Mouse (Mus musculus) gonadal fat pad, adult 2 months (tissue): Measurements from ENCODE around the gene Mgat3. TPM values are rescaled to one million over a fixed set of nuclear protein-coding genes. Genes with fewer than 3 reads are reported as not detected.

Experiments used
- DNase-seq: peaks from one replicate; pipeline ENCODE4 v3.0.0-alpha.2; 2012; ENCODE audit warnings: low read depth
- polyA plus RNA-seq: library from polyadenylated mRNA; depleted of rRNA; stranded (reverse); fragments of >200 nt; gene quantifications from 2 replicates; pipeline ENCODE4 v1.2.3, GENCODE M21; 2012; rRNA removed

Gene Mgat3
- 10.2 and 10.5 TPM in 2 replicates for polyA plus RNA-seq

- no peak for DNase-seq
These were observed at the start of gene Mgat3 for GRCm38 (mm10) chr15:80173001-80173771. Gene Mgat3 (plus strand): TSS chr15:80173721.

DNA sequence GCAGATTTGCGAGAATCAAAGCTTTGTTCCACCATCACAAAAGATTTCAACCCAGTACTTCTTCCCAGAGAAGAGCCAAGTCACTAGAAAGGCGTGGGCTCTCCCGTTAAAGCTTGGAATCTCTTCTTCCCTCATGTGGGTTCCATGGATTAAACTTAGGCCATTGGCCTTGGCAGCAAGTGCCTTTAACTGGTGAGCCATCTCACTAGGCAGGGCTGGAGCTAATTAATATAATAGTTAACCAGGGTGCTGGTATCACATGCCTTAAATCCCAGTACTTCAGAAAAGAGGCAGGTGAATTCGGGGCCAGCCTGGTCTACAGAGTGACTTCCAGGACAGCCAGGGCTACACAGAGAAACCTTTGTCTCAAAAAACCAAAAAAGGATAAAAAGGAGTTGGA lies 48.9 kb upstream of the Mgat3 start:
- no peak for DNase-seq

DNA sequence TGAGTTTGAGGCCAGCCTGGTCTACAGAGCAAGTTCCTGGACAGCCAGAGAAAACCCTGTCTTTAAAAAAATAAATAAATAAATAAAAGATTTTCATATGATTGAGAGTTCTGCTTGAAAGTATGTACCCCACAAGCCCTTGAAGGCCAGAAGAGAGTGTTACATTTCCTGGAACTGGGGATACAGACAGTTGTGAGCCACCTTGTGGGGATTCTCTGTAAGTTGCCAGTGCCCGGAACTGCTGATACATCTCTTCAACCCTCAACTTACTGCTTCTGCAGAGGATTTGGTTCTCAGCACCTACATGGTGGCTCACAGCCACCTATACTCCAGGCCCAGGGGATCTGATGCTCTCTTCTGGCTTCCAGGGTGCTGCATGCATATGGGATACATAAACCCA lies 46.3 kb upstream of the Mgat3 start:
- DNase-seq = no peak

GRCm38 (mm10) chr15:80129982-80130381 lies 43.5 kb upstream of the Mgat3 start:
- no peak for DNase-seq

- DNase-seq = no peak
These were observed 42.8 kb upstream of the Mgat3 start for GRCm38 (mm10) chr15:80130689-80131088.

DNA sequence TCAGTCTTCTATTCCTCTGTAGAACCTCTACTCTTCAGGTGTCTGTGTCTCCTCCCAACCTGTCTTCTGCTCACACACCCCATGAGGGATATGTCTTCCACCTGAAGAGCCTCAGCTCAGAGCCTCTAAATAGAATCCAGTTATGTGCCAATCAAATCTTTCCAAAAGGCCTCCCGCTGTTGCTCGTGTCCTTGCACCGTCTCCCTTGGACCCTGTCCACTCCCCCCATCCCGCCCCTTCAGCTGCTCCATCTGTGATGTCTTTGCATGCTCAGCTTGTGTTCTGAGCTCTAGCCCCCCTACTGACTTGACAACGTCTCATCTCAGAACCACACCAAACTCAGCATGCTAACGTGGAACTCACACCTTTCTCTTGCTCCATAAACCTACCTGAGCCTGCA lies 42.1 kb upstream of the Mgat3 start:
- no peak for DNase-seq

DNA sequence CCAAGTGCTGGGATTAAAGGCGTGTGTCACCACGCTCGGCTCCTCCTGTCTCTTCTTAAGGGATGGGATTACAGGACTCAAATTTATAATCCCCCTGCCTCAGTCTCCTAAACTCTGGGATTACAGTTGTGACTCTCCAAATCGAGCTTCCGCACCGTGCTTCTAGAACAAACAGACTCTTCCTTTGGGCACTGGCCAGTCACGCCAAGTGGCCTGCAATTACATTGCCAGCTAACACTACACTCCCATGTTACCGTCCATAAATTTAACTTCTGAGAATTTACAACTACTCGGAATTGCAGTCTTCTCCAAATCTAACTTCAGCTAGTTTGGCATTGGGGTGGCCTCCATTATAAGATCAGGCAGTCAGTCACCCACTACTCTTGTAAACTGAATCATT lies 41.1 kb upstream of the Mgat3 start:
- DNase-seq = no peak

DNA sequence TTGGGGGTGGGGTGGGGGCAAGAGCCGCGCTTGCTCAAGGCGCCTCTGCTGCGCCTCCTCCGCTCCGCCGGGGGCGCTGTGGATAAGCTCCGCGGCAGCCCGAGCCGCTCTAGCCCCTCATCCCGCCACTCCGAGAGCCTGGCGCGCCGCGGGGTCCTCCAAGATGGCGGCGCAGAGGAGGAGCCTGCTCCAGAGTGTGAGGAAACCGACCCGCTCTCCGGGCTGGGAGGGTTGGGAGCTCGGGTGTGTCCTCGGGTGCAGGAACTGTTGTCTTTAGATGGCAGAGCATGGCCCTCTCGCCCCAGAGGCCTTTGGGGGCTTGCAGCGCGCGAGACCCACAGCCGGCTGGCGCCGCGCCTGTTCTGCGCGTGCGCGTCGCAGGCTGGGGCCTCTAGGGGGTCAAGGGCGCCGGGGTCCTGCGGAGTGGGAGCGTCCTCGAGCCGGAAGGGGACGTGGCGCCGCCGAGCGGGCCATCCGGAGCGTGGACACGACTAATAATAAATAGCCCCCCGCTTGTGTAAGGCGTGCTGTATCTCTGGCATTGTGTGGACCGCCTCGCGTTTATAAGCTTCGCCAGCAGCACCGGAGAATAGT lies 40.4 kb upstream of the Mgat3 start, which contains the start of gene Tab1:
Gene Tab1, plus strand, starts transcription at position 135 of the 594 bp plus-strand sequence.
- DNase-seq = no peak

GRCm38 (mm10) chr15:80133682-80134449 lies 39.7 kb upstream of the Mgat3 start:
- DNase-seq = no peak

DNA sequence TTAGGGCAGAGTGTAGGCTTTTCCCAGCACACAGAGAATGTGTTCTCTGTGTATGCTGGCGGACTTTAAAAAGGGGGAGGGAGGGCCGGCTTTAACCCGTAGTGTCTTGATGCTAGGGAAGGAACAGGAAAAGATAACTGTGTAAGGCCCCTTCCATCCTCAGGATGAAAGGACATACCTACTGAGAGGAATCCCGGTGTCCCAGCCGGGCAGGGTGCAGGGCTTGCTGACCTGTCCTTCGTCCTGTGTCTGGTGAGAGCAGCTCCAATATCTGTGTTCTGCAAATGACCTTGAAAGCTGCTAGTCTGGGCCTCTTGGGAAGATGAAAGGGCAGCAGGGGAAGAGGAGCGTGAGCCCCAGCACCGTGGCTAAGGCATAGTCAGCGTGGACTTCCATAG lies 39.1 kb upstream of the Mgat3 start:
- DNase-seq = no peak

DNA sequence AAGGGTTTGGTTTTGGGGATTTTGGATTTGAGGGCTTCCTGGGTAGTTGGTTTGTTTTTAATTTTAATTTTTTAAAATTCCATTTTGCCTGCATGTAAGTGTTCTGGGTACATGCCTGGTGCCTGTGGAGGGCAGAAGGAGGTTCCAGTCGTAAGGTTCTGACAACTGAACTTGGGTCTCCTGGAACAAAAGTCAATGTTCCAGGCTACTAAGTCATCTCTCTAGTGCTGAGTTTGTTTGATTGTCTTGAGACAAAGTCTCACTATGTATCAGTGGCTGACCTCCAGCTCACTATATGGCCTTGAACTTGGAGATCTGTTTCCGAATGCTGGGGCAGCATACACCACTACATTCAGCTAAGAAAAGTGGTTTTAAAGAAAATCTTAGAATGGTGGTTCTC lies 38.0 kb upstream of the Mgat3 start:
- DNase-seq = no peak

- no peak for DNase-seq
These were observed 36.9 kb upstream of the Mgat3 start for GRCm38 (mm10) chr15:80136645-80137044.

DNA sequence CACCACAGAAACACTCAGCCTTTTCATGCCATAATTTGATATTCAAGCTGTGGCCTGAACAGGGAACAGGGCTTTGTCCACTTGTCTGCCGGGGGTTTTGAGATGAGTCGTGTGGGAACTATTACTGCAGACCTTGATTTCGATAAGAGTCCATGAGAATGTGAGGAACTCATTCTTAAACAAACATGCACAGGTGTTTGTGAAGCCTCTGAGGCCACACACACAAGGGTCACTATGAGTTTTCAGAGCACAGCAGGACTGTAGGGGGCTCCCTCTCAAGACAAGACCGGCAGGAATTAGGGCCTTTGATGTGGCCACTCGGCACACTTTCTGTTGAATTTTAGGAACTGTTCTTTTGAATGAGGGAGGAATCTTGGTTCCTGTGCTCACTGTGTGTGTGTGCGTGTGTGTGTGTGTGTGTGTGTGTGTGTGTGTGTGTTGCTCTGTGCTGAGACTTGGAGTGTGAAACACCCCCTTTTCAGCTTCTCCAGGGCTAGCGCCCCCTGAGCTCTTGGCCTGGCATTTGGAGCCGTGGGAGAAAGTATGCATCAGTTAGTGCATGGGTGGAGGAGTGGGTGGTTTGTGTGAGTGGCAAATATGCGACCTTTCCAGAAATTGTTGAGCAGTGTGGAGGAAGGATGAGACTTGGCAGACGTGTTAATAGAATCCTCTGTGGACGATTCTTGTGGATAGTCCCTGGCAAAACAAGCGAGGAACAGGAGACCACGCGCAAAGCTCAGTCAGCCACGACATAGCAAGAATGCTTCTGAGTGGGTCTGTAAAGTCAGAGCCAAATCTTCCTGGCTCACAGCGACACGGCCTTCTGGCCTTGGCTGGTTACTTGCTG lies 35.4 kb upstream of the Mgat3 start:
- DNase-seq = no peak

DNA sequence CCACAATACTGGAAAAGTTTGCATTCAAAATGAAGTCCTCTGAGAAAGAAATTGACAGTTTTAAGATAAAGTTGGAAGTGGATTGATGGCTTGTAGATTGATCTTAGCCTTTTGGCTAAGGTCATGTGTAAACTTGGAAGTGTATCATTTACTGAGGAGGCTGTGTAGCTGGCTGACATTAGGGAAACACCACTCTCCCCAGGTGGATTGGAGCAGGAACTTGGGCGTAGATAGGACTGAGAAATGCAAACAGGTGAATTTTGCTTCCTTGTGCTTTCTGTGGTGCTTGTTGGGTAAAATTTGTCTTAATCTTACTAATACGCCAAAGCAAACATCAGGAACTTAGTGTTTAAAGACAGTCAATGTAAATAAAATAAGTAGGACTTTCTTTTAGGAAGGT lies 33.2 kb upstream of the Mgat3 start:
- DNase-seq = no peak

GRCm38 (mm10) chr15:80140878-80141277 lies 32.6 kb upstream of the Mgat3 start:
- no peak for DNase-seq

DNA sequence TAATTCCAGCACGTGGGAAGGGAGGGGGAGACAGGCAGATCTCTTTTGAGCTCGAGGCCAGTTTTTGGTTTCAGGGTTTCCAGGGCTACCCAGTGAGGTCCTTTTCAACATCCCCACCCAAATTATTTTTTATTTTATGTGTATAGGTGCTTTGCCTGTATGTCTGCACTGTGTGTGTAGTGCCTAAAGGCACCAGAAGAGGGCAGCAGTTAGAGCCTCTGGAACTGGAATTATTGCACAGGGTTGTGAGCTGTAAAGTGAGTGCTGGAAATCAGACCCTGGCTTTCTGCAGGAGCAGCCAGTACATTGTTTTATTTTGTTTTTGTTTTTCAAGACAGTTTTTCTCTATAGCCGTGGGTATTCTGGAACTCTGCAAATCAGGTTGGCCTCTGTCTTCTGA lies 31.4 kb upstream of the Mgat3 start:
- DNase-seq = no peak

GRCm38 (mm10) chr15:80143760-80144159 lies 29.8 kb upstream of the Mgat3 start:
- no peak for DNase-seq

DNA sequence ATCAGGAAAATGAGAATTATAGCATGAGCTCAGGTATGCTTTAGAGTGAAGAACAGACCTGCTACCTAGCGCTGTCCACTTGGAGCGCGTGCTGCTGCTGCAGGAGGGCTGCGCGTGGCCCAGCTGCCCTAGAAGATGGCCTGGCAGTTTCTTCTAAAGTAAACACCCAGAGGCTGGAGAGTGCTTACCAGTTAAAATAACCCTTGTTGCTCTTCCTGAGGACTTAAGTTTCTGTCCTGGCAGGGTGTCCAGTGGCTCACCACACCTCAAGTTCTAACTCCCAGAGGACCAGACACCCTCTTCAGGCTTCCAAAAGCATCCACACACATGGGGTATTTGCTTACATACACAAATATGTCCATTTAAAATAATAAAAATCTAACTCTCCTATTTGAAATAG lies 28.1 kb upstream of the Mgat3 start:
- DNase-seq = no peak

DNA sequence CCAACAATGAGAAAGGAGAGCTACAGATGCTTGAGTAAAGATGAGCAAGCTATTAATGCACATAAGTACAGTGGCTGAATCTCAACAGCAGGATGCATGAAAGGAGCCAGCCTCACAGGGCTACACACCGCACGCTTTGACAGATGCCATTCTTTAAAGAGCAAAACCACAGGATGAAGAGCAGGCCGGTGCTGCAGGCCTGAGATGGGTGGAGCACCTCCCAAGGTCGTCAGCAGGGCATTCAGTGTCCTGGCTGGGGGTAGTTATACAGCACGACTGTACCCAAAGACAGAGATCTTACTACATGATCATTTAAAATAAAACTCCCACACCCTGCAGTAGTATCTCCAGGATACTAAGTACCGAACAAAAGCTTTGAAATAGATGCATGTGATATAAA lies 27.4 kb upstream of the Mgat3 start:
- DNase-seq = no peak

- DNase-seq = no peak
These were observed 26.4 kb upstream of the Mgat3 start for GRCm38 (mm10) chr15:80147090-80147489.

GRCm38 (mm10) chr15:80147511-80147910 lies 26.0 kb upstream of the Mgat3 start:
- no peak for DNase-seq

- no peak for DNase-seq
These were observed 25.0 kb upstream of the Mgat3 start for GRCm38 (mm10) chr15:80148565-80148964.
